Mouse (Mus musculus): ENCODE results near the gene Ddah2. TPM values are rescaled to one million over a fixed set of nuclear protein-coding genes. Genes with fewer than 3 reads are reported as not detected.

The Ddah2 gene
- total and polyA plus RNA-seq, 3 experiments: 52.4 to 242 (median 180) TPM

DNA sequence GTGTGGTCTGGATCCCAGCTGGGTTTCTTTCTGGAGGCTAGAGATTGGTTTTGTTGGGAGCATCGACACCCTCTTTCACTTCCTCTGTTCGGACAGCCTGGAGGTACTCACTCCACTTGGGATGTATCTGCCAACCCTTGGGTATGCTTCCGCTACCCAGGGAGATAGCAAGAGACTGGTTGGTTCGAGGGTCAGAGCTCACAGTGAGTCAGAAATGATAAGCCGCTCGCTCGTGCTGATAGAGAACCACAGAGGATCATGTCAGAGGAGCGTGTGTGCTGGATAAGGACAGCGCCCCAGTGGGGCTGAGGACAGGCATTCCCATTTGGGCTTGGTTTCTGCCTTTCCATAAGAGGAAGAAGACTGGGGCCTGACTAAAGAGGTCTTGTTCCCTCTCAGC lies 20.9 kb downstream of the Ddah2 start:
- no peaks in the 10 kb centered on the region for H3K36me3 ChIP-seq (replicated peaks)
- H3K4me3 ChIP-seq (ENCODE audit: low read depth, low read length): peak overlapping the region; percentile 66; the same call in 1 of the 2 replicates
- DNase-seq (ENCODE audit: low spot score): peak; percentile 83
- H3K9me3 ChIP-seq (replicated peaks): no peaks in the 10 kb centered on the region
- H3K27me3 ChIP-seq (ENCODE audit: insufficient read depth, low read length): peaks cover 7% of the 10 kb centered on the region; the same call in 1 of the 2 replicates
- TF ChIP-seq TAL1 (conservative IDR thresholded peaks at IDR 0.05; ENCODE audit: low read depth, low read length) (peak; percentile 52), CTCF (IDR thresholded peaks at IDR 0.05; ENCODE audit: low read depth, low read length) (no peak; the same call in 1 of the 2 replicates)
- peaks cover 81% of the 10 kb centered on the region for H3K4me1 ChIP-seq (ENCODE audit: insufficient read depth, low read depth, low read length)
- peak; percentile 95 for ATAC-seq (ENCODE audit: extremely low read depth, insufficient number of reproducible peaks, low FRiP score, poor library complexity, severe bottlenecking)

DNA sequence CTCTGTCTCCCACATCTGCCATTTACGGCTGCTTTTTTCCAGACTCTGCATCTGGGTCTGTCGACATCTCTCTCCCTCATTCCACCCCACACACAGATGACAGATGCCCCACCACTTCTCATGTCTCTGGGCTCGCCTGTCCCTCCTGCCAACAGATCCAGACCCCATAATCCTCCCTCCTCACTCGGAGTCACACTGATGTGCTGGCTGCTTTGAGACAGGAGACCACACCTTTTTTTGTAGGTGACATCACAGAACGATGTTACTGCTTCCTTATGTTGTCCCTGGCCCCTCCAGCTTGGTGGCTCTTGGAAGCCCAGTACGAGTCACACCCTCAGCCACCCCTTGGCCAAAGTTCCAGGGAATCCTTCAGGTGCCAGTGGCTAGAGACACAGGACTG lies 21.4 kb downstream of the Ddah2 start:
- no peak for DNase-seq (ENCODE audit: low spot score)
- peak overlapping the region; percentile 53; the same call in 1 of the 2 replicates for H3K4me3 ChIP-seq (ENCODE audit: low read depth, low read length)
- ATAC-seq (ENCODE audit: extremely low read depth, insufficient number of reproducible peaks, low FRiP score, poor library complexity, severe bottlenecking): no peak
- H3K9me3 ChIP-seq (replicated peaks): no peaks in the 10 kb centered on the region
- H3K27me3 ChIP-seq (ENCODE audit: insufficient read depth, low read length): peaks cover 7% of the 10 kb centered on the region; the same call in 1 of the 2 replicates
- peaks cover 85% of the 10 kb centered on the region for H3K4me1 ChIP-seq (ENCODE audit: insufficient read depth, low read depth, low read length)
- TF ChIP-seq POLR2AphosphoS5 (IDR thresholded peaks at IDR 0.05; ENCODE audit: insufficient replicate concordance, low read depth, low read length) (no peak), GATA1 (IDR thresholded peaks at IDR 0.05; ENCODE audit: borderline replicate concordance, low read length) (no peak), GATA2 (IDR thresholded peaks at IDR 0.05; ENCODE audit: borderline replicate concordance, low read depth, low read length) (no peak)
- no peaks in the 10 kb centered on the region for H3K36me3 ChIP-seq (replicated peaks)

DNA sequence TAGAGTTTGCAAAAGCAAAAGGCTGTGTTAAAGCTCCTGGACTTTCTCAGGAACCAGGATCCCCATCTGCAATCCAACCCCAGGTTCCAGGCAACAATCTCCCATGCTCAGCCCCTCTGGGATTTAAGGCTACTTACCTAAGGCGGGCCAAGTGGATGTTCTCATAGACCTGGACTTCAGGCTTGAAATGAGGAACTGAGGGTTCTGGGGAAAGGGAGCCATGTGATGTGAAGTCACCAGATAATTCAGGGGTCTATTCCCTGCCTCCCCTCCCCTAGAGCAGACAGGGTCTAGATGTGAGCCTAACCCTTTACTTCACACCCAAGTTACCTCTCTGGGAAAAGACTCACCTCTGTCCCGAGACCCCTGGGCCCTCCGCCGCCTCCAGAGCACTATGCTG lies 21.9 kb downstream of the Ddah2 start:
- H3K9me3 ChIP-seq (replicated peaks): no peaks in the 10 kb centered on the region
- no peak overlapping the region; the same call in 1 of the 2 replicates for H3K4me3 ChIP-seq (ENCODE audit: low read depth, low read length)
- H3K27me3 ChIP-seq (ENCODE audit: insufficient read depth, low read length): peaks cover 7% of the 10 kb centered on the region; the same call in 1 of the 2 replicates
- ATAC-seq (ENCODE audit: extremely low read depth, insufficient number of reproducible peaks, low FRiP score, poor library complexity, severe bottlenecking) (no peak), DNase-seq (ENCODE audit: low spot score) (no peak)
- no peaks in the 10 kb centered on the region for H3K36me3 ChIP-seq (replicated peaks)
- TF ChIP-seq POLR2AphosphoS5 (IDR thresholded peaks at IDR 0.05; ENCODE audit: insufficient replicate concordance, low read depth, low read length) (no peak), GATA2 (IDR thresholded peaks at IDR 0.05; ENCODE audit: borderline replicate concordance, low read depth, low read length) (no peak), TAL1 (conservative IDR thresholded peaks at IDR 0.05; ENCODE audit: low read depth, low read length) (no peak), CTCF (IDR thresholded peaks at IDR 0.05; ENCODE audit: low read depth, low read length) (no peak), GATA1 (IDR thresholded peaks at IDR 0.05; ENCODE audit: borderline replicate concordance, low read length) (no peak)
- peaks cover 90% of the 10 kb centered on the region for H3K4me1 ChIP-seq (ENCODE audit: insufficient read depth, low read depth, low read length)

DNA sequence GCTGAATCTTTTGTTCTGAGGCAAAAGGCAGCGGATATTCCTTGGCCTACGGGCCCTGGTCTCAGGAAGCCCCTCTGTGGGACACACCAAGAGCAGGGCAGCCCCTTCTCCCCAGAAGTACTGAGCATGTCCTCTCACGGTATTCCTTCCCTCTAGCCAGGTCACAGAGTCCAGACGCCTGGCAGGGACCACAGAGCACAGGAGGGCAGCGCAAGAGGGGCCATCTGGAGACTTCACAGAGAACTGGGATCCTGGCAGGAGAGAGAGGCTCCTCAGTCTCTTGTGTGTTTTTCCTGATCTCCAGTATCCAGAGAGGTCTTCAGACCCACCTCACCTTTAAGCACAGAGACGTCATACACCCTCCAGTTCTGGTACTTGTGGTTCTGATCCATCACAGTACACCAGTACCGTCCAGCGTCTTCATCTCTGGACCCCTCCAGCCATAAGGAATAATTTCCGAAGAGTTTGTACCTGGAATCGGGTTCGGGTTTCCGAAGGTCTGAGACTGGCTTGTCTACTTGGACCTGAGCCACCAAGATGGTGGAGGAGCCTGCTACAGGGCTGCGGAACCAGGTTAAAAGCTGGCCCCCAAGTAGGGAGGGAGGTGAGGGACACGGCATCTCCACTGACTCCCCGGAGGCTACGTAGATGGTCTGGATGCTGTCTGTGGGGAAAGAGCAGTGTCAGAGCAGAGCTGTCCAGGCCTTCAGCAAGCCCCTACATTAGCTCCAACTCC lies 24.2 kb downstream of the Ddah2 start:
- no peak overlapping the region for H3K4me3 ChIP-seq (ENCODE audit: low read depth, low read length)
- ATAC-seq (ENCODE audit: extremely low read depth, insufficient number of reproducible peaks, low FRiP score, poor library complexity, severe bottlenecking): no peak
- H3K4me1 ChIP-seq (ENCODE audit: insufficient read depth, low read depth, low read length): peaks cover 79% of the 10 kb centered on the region

DNA sequence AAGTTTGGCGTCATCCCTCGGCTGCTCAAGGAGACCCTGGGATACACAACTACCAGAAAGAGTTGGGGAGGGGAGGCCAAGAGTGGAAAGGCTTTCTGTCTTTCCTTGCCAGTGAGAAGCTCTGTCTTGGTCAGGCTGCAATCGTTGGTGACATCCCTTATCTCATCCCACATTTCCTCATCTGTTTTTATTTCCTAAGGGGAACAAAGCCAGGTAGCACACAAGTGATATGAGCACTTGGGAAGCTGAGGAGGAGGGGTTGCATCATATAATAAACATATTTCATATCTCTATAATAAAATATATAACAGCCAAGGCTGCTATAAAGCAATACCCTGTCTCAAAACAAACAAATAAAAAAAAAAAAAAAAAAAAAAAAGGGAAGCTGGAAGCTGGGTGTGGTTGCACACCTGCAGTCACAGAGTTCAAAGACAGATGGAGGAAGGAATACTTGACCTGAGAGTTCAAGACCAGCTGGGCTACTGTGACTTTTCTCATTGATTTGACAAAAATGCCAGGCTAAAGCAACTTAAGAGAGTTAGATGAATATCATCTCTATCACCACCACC lies 25.2 kb downstream of the Ddah2 start:
- Histone ChIP-seq H3K9me3 (replicated peaks) (no peaks in the 10 kb centered on the region), H3K4me3 (ENCODE audit: low read depth, low read length) (no peak overlapping the region), H3K27me3 (ENCODE audit: insufficient read depth, low read length) (no peaks in the 10 kb centered on the region), H3K4me1 (ENCODE audit: insufficient read depth, low read depth, low read length) (peaks cover 73% of the 10 kb centered on the region), H3K36me3 (replicated peaks) (no peaks in the 10 kb centered on the region)
- DNase-seq (ENCODE audit: low spot score) (no peak), ATAC-seq (ENCODE audit: extremely low read depth, insufficient number of reproducible peaks, low FRiP score, poor library complexity, severe bottlenecking) (no peak)
- no peak for TF ChIP-seq GATA1 (IDR thresholded peaks at IDR 0.05; ENCODE audit: borderline replicate concordance, low read length)
- no peak for TF ChIP-seq CTCF (IDR thresholded peaks at IDR 0.05; ENCODE audit: low read depth, low read length)
- TF ChIP-seq POLR2AphosphoS5 (IDR thresholded peaks at IDR 0.05; ENCODE audit: insufficient replicate concordance, low read depth, low read length): no peak

More for the DNA sequence above, 24.2 kb downstream of the Ddah2 start:
- Histone ChIP-seq H3K36me3 (replicated peaks) (no peaks in the 10 kb centered on the region), H3K9me3 (replicated peaks) (no peaks in the 10 kb centered on the region), H3K27me3 (ENCODE audit: insufficient read depth, low read length) (peaks cover 3% of the 10 kb centered on the region; the same call in 1 of the 2 replicates)
- TF ChIP-seq TAL1 (conservative IDR thresholded peaks at IDR 0.05; ENCODE audit: low read depth, low read length): no peak
- no peak for TF ChIP-seq POLR2AphosphoS5 (IDR thresholded peaks at IDR 0.05; ENCODE audit: insufficient replicate concordance, low read depth, low read length)
- no peak for TF ChIP-seq GATA2 (IDR thresholded peaks at IDR 0.05; ENCODE audit: borderline replicate concordance, low read depth, low read length)
- no peak for TF ChIP-seq CTCF (IDR thresholded peaks at IDR 0.05; ENCODE audit: low read depth, low read length)
- no peak for TF ChIP-seq GATA1 (IDR thresholded peaks at IDR 0.05; ENCODE audit: borderline replicate concordance, low read length)
- DNase-seq (ENCODE audit: low spot score): no peak

DNA sequence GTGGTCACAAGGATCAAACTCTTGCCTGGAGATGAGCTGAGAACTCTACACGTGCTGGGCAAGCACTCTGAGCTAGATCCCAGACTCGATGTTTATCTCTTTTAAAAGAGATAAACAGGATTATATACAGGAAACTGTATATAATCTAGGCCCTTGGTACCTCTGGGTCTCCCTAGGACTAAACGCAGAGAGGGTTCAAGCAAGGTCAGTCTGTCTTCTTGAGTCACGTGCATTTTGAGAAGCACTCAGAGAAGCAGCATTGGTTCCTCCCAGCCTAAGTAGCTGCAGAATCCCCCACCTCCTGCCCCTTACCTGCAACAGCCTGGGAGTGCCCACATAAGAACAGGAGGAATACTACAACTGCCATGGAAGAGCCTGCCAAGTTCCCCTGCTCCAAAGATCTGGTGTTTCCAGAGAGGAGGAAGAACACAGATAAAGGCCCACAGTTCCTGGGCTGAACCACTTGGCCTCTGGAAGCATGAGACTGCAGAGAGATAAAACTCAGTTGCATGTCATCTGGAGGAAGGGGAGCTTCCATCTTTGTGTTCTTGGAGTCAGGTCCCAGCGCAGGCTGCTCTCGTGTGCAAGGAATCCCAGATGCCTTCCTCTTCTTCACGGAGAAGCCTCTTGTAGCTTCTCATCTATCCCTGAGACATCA lies 26.5 kb downstream of the Ddah2 start, which contains the start of gene Ly6g6f:
Ly6g6f (minus strand) TSS at position 403 of the 658 bp plus-strand sequence.
- Histone ChIP-seq H3K36me3 (replicated peaks) (peaks cover 3% of the 10 kb centered on the region), H3K4me3 (ENCODE audit: low read depth, low read length) (no peak within 1 kb of the TSS), H3K27me3 (ENCODE audit: insufficient read depth, low read length) (no peaks in the 10 kb centered on the region), H3K9me3 (replicated peaks) (no peaks in the 10 kb centered on the region), H3K4me1 (ENCODE audit: insufficient read depth, low read depth, low read length) (peaks cover 64% of the 10 kb centered on the region)
- DNase-seq (ENCODE audit: low spot score): no peak
- TF ChIP-seq GATA1 (IDR thresholded peaks at IDR 0.05; ENCODE audit: borderline replicate concordance, low read length) (no peak), TAL1 (conservative IDR thresholded peaks at IDR 0.05; ENCODE audit: low read depth, low read length) (no peak), CTCF (IDR thresholded peaks at IDR 0.05; ENCODE audit: low read depth, low read length) (no peak), POLR2AphosphoS5 (IDR thresholded peaks at IDR 0.05; ENCODE audit: insufficient replicate concordance, low read depth, low read length) (no peak), GATA2 (IDR thresholded peaks at IDR 0.05; ENCODE audit: borderline replicate concordance, low read depth, low read length) (no peak)
- ATAC-seq (ENCODE audit: extremely low read depth, insufficient number of reproducible peaks, low FRiP score, poor library complexity, severe bottlenecking): peak; percentile 38; the same call in 1 of the 2 replicates
